Mouse (Mus musculus) Patski (cell line): ENCODE data around the gene Tbc1d30. TPM values are rescaled to one million over a fixed set of nuclear protein-coding genes. Genes with fewer than 3 reads are reported as not detected.

Source experiments
- ATAC-seq: fragments of 100-300 bp; one replicate; pipeline ENCODE4 v1.8.0; 2021
- CTCF ChIA-PET: fragments of 350-600 bp; sonication (Branson Sonifier 250); formaldehyde crosslinking; loops from one replicate; lab custom pipeline; 2022; ENCODE audit warnings: inconsistent platforms; lab: Charles Lee
- POLR2A ChIA-PET: fragments of 350-600 bp; sonication (Branson Sonifier 250); formaldehyde crosslinking; loops from one replicate; lab custom pipeline; 2022; ENCODE audit warnings: antibody characterized with exemption, inconsistent platforms; lab: Charles Lee
- DNase-seq: peaks from one replicate; pipeline ENCODE4 v3.0.0-alpha.2; 2011; ENCODE audit warnings: low read depth, low spot score
- H3K27me3 ChIP-seq: fragments of 371-371 bp; one replicate; pipeline ENCODE4 v1.5.1; 2021
- CTCF ChIP-seq: fragments of 100-300 bp; IDR thresholded peaks from one replicate; pipeline ENCODE4 v1.5.1; 2021
- in situ Hi-C: fragments of 300-500 bp; cut with MboI; formaldehyde crosslinking; loops from 3 replicates; pipeline ENCODE4 v1.11.1; 2018; ENCODE audit warnings: low pct_unique_long_range_greater_than_20kb, mixed read lengths
- polyA plus RNA-seq: library from polyadenylated mRNA; unstranded; gene quantifications from one replicate; pipeline ENCODE4 v1.2.3, GENCODE M21; 2021

Tbc1d30 gene
- polyA plus RNA-seq, 1 experiment from 2014 or later, result 0.24 TPM

DNA sequence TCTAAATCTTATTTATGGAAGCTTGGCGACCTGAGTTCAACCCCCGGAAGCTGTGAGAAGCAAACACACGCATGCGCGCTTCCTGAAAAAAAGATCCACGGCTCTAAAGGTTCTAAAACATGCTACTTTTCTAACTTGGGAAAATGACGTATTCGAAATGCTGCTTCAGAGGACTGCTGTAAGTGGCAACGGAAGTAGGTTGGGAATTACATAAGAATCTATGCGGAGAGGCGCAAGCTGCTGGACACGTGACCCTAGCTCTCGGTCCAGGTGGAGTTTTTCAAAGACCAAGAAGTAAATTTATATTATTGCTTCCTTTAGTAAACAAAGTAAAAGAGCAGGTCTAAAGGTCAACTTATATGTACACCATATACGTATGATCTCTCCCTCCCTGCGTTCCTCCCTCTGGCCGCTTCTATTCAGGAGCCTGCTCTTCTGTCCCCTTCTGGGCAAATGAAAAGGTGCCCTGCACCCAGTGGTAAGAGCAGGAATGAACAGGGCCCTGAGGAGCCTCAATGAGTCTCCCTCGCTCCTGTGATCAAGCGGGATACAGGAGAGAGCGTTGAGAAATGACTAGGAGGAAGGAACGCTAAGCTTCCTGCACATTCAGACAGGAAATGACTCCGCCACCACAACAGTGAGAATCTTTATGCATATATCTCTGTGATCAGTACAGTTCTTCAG, 87.4 kb downstream of the Tbc1d30 start:
- in situ Hi-C loops, result loop anchor here (10.0 to 25.0 kb wide), 2 partner anchors 551 to 1019 kb away; no protein-coding TSS in a partner anchor
- no peak for TF ChIP-seq CTCF
- ChIA-PET CTCF (interaction anchor here (1.3 to 1.5 kb wide), 2 partner anchors 8 to 10 kb away, joined by 3 read pairs; no protein-coding TSS in a partner anchor), POLR2A (interaction anchor here (0.6 kb wide), 1 partner anchor 364 kb away, joined by 3 read pairs; no protein-coding TSS in a partner anchor)
- H3K27me3 ChIP-seq, result no peaks in the 10 kb centered on the region
- ATAC-seq (no peak), DNase-seq (no peak)

DNA sequence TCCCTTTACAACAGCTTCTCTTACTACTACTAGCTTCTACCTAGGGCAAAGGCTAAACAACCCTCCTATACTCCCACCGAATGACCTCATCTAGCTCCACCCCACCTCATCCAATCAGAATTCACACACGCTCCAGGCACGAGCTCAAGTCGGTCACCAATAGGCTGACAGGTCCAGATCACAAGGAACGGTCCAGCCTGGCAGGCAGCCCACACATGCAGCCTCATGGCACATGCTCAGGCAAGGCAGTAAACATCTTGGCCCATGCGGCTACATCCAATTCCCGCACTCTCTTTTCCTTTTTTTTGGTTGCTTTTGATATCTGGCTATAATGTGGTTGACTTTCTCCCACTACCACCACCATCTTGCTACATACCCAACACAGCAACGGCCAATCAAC, 88.9 kb downstream of the Tbc1d30 start:
- H3K27me3 ChIP-seq, result no peaks in the 10 kb centered on the region
- POLR2A ChIA-PET, result no interaction called here
- CTCF ChIA-PET, result no interaction called here
- ATAC-seq (no peak), DNase-seq (no peak)
- TF ChIP-seq CTCF, result no peak
- in situ Hi-C loops, result loop anchor here (10.0 to 25.0 kb wide), 2 partner anchors 550 to 1017 kb away; no protein-coding TSS in a partner anchor

GRCm38 (mm10) chr10:121261036-121261592, 90.0 kb downstream of the Tbc1d30 start:
- ChIA-PET CTCF (interaction anchor here (1.1 kb wide), 1 partner anchor 228 kb away, joined by 5 read pairs; no protein-coding TSS in a partner anchor), POLR2A (no interaction called here)
- no peak for TF ChIP-seq CTCF
- no peaks in the 10 kb centered on the region for H3K27me3 ChIP-seq
- DNase-seq (no peak), ATAC-seq (no peak)
- in situ Hi-C loops, result loop anchor here (10.0 to 25.0 kb wide), 2 partner anchors 549 to 1016 kb away; no protein-coding TSS in a partner anchor

GRCm38 (mm10) chr10:121256115-121256825, 94.8 kb downstream of the Tbc1d30 start:
- in situ Hi-C loops, result loop anchor here (5.0 to 25.0 kb wide), 3 partner anchors 224 to 544 kb away; partner anchors contain the start of gene Wif1
- DNase-seq (no peak), ATAC-seq (peak; percentile 76)
- peak; percentile 87 for TF ChIP-seq CTCF
- POLR2A ChIA-PET, result interaction anchor here (0.9 to 1.4 kb wide), 2 partner anchors 10 to 1009 kb away, joined by 3 read pairs; no protein-coding TSS in a partner anchor
- no peaks in the 10 kb centered on the region for H3K27me3 ChIP-seq
- CTCF ChIA-PET, result interaction anchor here (0.8 to 3.8 kb wide), 5 partner anchors 8 to 223 kb away, joined by 3 to 36 read pairs (median 4); partner anchors contain the start of gene Wif1

DNA sequence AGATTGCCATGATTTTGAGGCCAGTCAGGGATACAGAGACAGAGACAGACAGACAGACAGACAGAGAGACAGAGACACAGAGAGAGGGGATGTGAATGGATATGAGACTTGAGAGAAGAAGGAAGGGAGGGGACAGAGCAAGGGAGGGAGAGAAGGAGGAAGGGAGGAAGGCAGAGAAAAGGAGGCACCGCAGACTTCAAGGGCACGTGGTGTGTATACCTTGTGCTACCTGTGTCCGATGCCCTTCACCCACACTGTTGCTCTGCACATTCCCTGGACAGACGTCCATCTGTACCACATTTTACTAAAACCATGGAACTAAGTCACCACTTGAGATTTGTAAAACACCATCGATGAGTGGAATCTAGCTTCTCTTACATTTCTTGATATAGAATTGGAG, 95.6 kb downstream of the Tbc1d30 start:
- ATAC-seq (no peak), DNase-seq (no peak)
- H3K27me3 ChIP-seq, result no peaks in the 10 kb centered on the region
- ChIA-PET CTCF (interaction anchor here (0.7 to 3.8 kb wide), 4 partner anchors 9 to 222 kb away, joined by 3 to 36 read pairs (median 3); partner anchors contain the start of gene Wif1), POLR2A (interaction anchor here (1.4 kb wide), 1 partner anchor 1008 kb away, joined by 3 read pairs; no protein-coding TSS in a partner anchor)
- in situ Hi-C loops, result loop anchor here (5.0 to 25.0 kb wide), 3 partner anchors 223 to 543 kb away; partner anchors contain the start of gene Wif1
- TF ChIP-seq CTCF, result no peak

GRCm38 (mm10) chr10:121254343-121254742, 96.7 kb downstream of the Tbc1d30 start:
- no peak for TF ChIP-seq CTCF
- CTCF ChIA-PET, result interaction anchor here (0.5 to 3.8 kb wide), 3 partner anchors 10 to 275 kb away, joined by 3 to 36 read pairs (median 3); partner anchors contain the start of genes Lemd3 and Wif1
- ATAC-seq, result no peak
- in situ Hi-C loops, result loop anchor here (10.0 to 25.0 kb wide), 2 partner anchors 380 to 542 kb away; no protein-coding TSS in a partner anchor
- POLR2A ChIA-PET, result no interaction called here
- H3K27me3 ChIP-seq, result no peaks in the 10 kb centered on the region
- DNase-seq, result no peak

- no peak for ATAC-seq
- H3K27me3 ChIP-seq, result no peaks in the 10 kb centered on the region
- ChIA-PET POLR2A (no interaction called here), CTCF (interaction anchor here (1.0 to 1.8 kb wide), 2 partner anchors 210 to 219 kb away, joined by 3 to 4 read pairs; partner anchors contain the start of gene Wif1)
- DNase-seq, result no peak
- in situ Hi-C loops, result loop anchor here (10.0 to 25.0 kb wide), 2 partner anchors 378 to 540 kb away; no protein-coding TSS in a partner anchor
- peak; percentile 57 for TF ChIP-seq CTCF
Measured at GRCm38 (mm10) chr10:121252781-121253180, 98.3 kb downstream of the Tbc1d30 start.

DNA sequence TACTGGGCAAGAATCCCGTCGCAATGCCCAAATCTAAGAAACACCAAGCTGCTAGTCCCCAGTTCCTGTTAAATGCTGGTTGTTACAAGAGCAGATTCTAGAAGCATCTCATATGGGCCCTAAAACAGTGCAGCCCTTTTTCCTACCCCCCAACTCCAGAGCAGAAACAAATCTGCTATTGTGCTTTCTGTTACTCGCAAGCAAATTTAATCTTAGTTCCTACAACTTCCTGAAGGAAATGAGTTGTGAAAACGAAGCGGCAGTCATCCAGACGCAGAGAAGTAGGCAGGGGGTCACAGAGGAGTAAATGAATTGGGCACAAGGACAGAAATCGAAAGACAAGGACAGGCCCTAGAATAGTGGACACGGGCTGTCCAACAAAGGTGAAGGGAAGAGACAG, 99.9 kb downstream of the Tbc1d30 start:
- no peaks in the 10 kb centered on the region for H3K27me3 ChIP-seq
- in situ Hi-C loops, result loop anchor here (10.0 to 25.0 kb wide), 2 partner anchors 376 to 539 kb away; no protein-coding TSS in a partner anchor
- DNase-seq (no peak), ATAC-seq (no peak)
- ChIA-PET CTCF (no interaction called here), POLR2A (no interaction called here)
- TF ChIP-seq CTCF, result no peak

DNA sequence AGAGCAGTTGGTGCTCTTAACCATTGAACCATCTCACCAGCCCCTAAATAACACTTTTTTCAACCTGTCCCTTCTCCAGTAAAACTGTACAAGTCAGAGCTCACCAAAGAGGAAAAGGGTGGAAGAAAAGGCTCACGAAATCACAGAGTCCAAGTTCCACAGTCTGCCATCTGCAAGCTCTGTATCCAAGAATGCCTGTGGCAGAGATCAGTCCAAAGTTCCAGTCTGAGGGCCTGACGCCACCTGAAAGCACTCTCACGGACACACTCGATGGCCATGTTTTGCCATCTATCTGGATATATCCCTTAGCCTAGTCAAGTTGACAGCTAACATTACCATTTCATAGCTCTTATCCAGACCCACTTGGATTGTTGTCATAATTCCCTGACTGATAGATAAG, 101.3 kb downstream of the Tbc1d30 start:
- ChIA-PET POLR2A (no interaction called here), CTCF (interaction anchor here (2.6 kb wide), 1 partner anchor 217 kb away, joined by 10 read pairs; the partner anchor contains the start of gene Wif1)
- H3K27me3 ChIP-seq, result no peaks in the 10 kb centered on the region
- TF ChIP-seq CTCF, result no peak
- in situ Hi-C loops, result loop anchor here (10.0 to 25.0 kb wide), 2 partner anchors 375 to 538 kb away; no protein-coding TSS in a partner anchor
- ATAC-seq (no peak), DNase-seq (no peak)

DNA sequence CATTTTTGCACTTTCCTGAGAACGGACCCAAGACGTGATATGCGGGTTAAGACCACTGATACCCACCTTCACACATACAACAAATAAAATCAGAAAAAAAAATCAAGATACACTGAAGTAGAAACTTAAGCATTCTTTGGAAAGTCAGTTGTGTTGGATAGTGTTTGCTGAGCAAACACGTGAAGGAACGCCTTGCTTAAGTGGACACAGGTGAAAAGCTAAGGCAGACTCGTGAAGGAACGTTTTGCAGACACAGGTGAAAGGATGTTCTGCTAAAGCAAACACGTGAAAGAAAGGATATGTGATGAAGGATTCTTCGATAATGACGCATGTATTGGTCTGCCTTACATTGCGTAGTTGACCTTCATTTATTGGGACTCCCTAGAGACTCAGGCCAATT, 103.5 kb downstream of the Tbc1d30 start:
- DNase-seq (no peak), ATAC-seq (no peak)
- POLR2A ChIA-PET, result no interaction called here
- in situ Hi-C loops, result no loop called here
- CTCF ChIA-PET, result interaction anchor here (1.0 to 2.6 kb wide), 2 partner anchors 13 to 214 kb away, joined by 3 to 10 read pairs; partner anchors contain the start of gene Wif1
- no peak for TF ChIP-seq CTCF
- no peaks in the 10 kb centered on the region for H3K27me3 ChIP-seq
